Mouse (Mus musculus): Measurements from ENCODE around the gene Gm6465. TPM values are rescaled to one million over a fixed set of nuclear protein-coding genes. Genes with fewer than 3 reads are reported as not detected.
"Not testable (repeated sequence)": the region's sequence is repeated elsewhere in the genome, so short reads cannot be mapped to it uniquely, and the experiment has no call there.

Gene Gm6465
- not detected in 2 replicates for polyA plus RNA-seq (2012; rRNA removed)

GRCm38 (mm10) chr5:11845239-11845638 lies at the start of gene Gm6465:
Gene Gm6465, plus strand, starts transcription at chr5:11845539.
- DNase-seq (ENCODE audit: extremely low spot score in 1 of 2, low spot score in 1 of 2), result not testable (repeated sequence)

GRCm38 (mm10) chr5:11845824-11846223 lies 485 bp downstream of the Gm6465 start:
- DNase-seq (ENCODE audit: extremely low spot score in 1 of 2, low spot score in 1 of 2), result not testable (repeated sequence)

- DNase-seq (ENCODE audit: extremely low spot score in 1 of 2, low spot score in 1 of 2), result not testable (repeated sequence)
Observed at GRCm38 (mm10) chr5:11857909-11858308, 12.6 kb downstream of the Gm6465 start.

Other genes starting within 250 kb of the Gm6465 start
- gene Gm8922, start 163.6 kb upstream of the Gm6465 start, polyA plus RNA-seq (2012; rRNA removed), result not detected in 2 replicates
- gene Gm8926, start 75.0 kb upstream of the Gm6465 start, polyA plus RNA-seq (2012; rRNA removed), result not detected in 2 replicates
- not detected in 2 replicates for gene 4933402N22Rik, start 72.5 kb downstream of the Gm6465 start, polyA plus RNA-seq (2012; rRNA removed)